Mouse (Mus musculus): ENCODE results near the gene Nat8l. TPM values are rescaled to one million over a fixed set of nuclear protein-coding genes. Genes with fewer than 3 reads are reported as not detected.

Gene Nat8l
- total RNA-seq, 1 experiment, result 3.3 TPM

GRCm38 (mm10) chr5:33982731-33983259 is 13.0 kb upstream of the Nat8l start:
- Histone ChIP-seq H3K9me3 (ENCODE audit: control insufficient read depth, insufficient read depth, low read depth, low read length) (no peaks in the 10 kb centered on the region), H3K4me3 (ENCODE audit: insufficient read depth in 1 of 2, low read depth in 1 of 2, low read length in 2 of 2, poor library complexity in 1 of 2, severe bottlenecking in 1 of 2) (peak overlapping the region; percentile 83 to 93), H3K9ac (ENCODE audit: insufficient read depth, low read depth, low read length, poor library complexity, severe bottlenecking) (peak overlapping the region; percentile 67), H3K36me3 (ENCODE audit: control insufficient read depth, insufficient read depth, low read length, poor library complexity, severe bottlenecking) (no peaks in the 10 kb centered on the region), H3K27ac (ENCODE audit: insufficient read depth, low read depth, low read length, poor library complexity, severe bottlenecking) (no peak overlapping the region), H3K4me1 (ENCODE audit: control insufficient read depth in 2 of 2, insufficient read depth in 2 of 2, low read length in 2 of 2, poor library complexity in 1 of 2) (0 out of 4 replicates have a peak, but pooled peaks cover 0 to 2% of the 10 kb centered on the region in 2 experiments)
- in situ Hi-C loops (cut with MboI; ENCODE audit: low sequenced_read_pairs in 2 of 2, unreplicated experiment in 2 of 2), result no loop called here
- DNase-seq (ENCODE audit: low read depth, low spot score), result no peak
- no peak for TF ChIP-seq ZC3H11A (IDR thresholded peaks at IDR 0.05; ENCODE audit: borderline replicate concordance, low read depth, low read length)
- TF ChIP-seq MAFK (IDR thresholded peaks at IDR 0.05; ENCODE audit: insufficient read depth, low read depth, low read length), result no peak
- TF ChIP-seq CHD2 (IDR thresholded peaks at IDR 0.05; ENCODE audit: low read depth, low read length), result no peak
- TF ChIP-seq HCFC1 (IDR thresholded peaks at IDR 0.05; ENCODE audit: borderline replicate concordance, insufficient read depth, low read length), result no peak
- no peak for TF ChIP-seq ZNF384 (IDR thresholded peaks at IDR 0.05; ENCODE audit: low read depth, low read length)

- H3K9me3 ChIP-seq (ENCODE audit: control insufficient read depth, insufficient read depth, low read depth, low read length), result no peaks in the 10 kb centered on the region
- DNase-seq (ENCODE audit: low read depth, low spot score), result peak; percentile 49
- no peaks in the 10 kb centered on the region for H3K36me3 ChIP-seq (ENCODE audit: control insufficient read depth, insufficient read depth, low read length, poor library complexity, severe bottlenecking)
- in situ Hi-C loops (cut with MboI; ENCODE audit: low sequenced_read_pairs in 2 of 2, unreplicated experiment in 2 of 2), result no loop called here
- H3K27ac ChIP-seq (ENCODE audit: insufficient read depth, low read depth, low read length, poor library complexity, severe bottlenecking), result no peak within 1 kb of the TSS
- peak within 1 kb of the TSS; percentile 83 to 93 for H3K4me3 ChIP-seq (ENCODE audit: insufficient read depth in 1 of 2, low read depth in 1 of 2, low read length in 2 of 2, poor library complexity in 1 of 2, severe bottlenecking in 1 of 2)
- TF ChIP-seq ZNF384 (IDR thresholded peaks at IDR 0.05; ENCODE audit: low read depth, low read length), result no peak
- TF ChIP-seq ZC3H11A (IDR thresholded peaks at IDR 0.05; ENCODE audit: borderline replicate concordance, low read depth, low read length), result no peak
- TF ChIP-seq MAFK (IDR thresholded peaks at IDR 0.05; ENCODE audit: insufficient read depth, low read depth, low read length), result no peak
- no peak for TF ChIP-seq HCFC1 (IDR thresholded peaks at IDR 0.05; ENCODE audit: borderline replicate concordance, insufficient read depth, low read length)
- TF ChIP-seq CHD2 (IDR thresholded peaks at IDR 0.05; ENCODE audit: low read depth, low read length), result no peak
- H3K9ac ChIP-seq (ENCODE audit: insufficient read depth, low read depth, low read length, poor library complexity, severe bottlenecking), result peak within 1 kb of the TSS; percentile 73
- 0 out of 4 replicates have a peak, but pooled peaks cover 0 to 2% of the 10 kb centered on the region in 2 experiments for H3K4me1 ChIP-seq (ENCODE audit: control insufficient read depth in 2 of 2, insufficient read depth in 2 of 2, low read length in 2 of 2, poor library complexity in 1 of 2)
Measured at GRCm38 (mm10) chr5:33983309-33984121, 12.3 kb upstream of the Nat8l start, which contains the start of gene Gm1673. Gene Gm1673, plus strand, starts transcription at chr5:33983433.

GRCm38 (mm10) chr5:33994671-33995625 is 836 bp upstream of the Nat8l start:
- peaks cover 0 to 2% of the 10 kb centered on the region in 2 experiments; a peak in 1 of 4 replicates for H3K4me1 ChIP-seq (ENCODE audit: control insufficient read depth in 2 of 2, insufficient read depth in 2 of 2, low read length in 2 of 2, poor library complexity in 1 of 2)
- DNase-seq (ENCODE audit: low read depth, low spot score), result no peak
- peak overlapping the region; percentile 70 to 79; a peak in 3 of 4 replicates for H3K4me3 ChIP-seq (ENCODE audit: insufficient read depth in 1 of 2, low read depth in 1 of 2, low read length in 2 of 2, poor library complexity in 1 of 2, severe bottlenecking in 1 of 2)
- no peaks in the 10 kb centered on the region for H3K36me3 ChIP-seq (ENCODE audit: control insufficient read depth, insufficient read depth, low read length, poor library complexity, severe bottlenecking)
- no peak overlapping the region for H3K27ac ChIP-seq (ENCODE audit: insufficient read depth, low read depth, low read length, poor library complexity, severe bottlenecking)
- TF ChIP-seq MAFK (IDR thresholded peaks at IDR 0.05; ENCODE audit: insufficient read depth, low read depth, low read length) (no peak), CHD2 (IDR thresholded peaks at IDR 0.05; ENCODE audit: low read depth, low read length) (no peak), ZNF384 (IDR thresholded peaks at IDR 0.05; ENCODE audit: low read depth, low read length) (no peak), HCFC1 (IDR thresholded peaks at IDR 0.05; ENCODE audit: borderline replicate concordance, insufficient read depth, low read length) (no peak), ZC3H11A (IDR thresholded peaks at IDR 0.05; ENCODE audit: borderline replicate concordance, low read depth, low read length) (no peak)
- H3K9ac ChIP-seq (ENCODE audit: insufficient read depth, low read depth, low read length, poor library complexity, severe bottlenecking), result peak overlapping the region; percentile 25; the same call in 1 of the 2 replicates
- H3K9me3 ChIP-seq (ENCODE audit: control insufficient read depth, insufficient read depth, low read depth, low read length), result no peaks in the 10 kb centered on the region
- in situ Hi-C loops (cut with MboI; ENCODE audit: low sequenced_read_pairs in 2 of 2, unreplicated experiment in 2 of 2), result no loop called here

GRCm38 (mm10) chr5:33996694-33997045 is 886 bp downstream of the Nat8l start:
- Histone ChIP-seq H3K4me3 (ENCODE audit: insufficient read depth in 1 of 2, low read depth in 1 of 2, low read length in 2 of 2, poor library complexity in 1 of 2, severe bottlenecking in 1 of 2) (peak overlapping the region; percentile 70 to 79; a peak in 3 of 4 replicates), H3K36me3 (ENCODE audit: control insufficient read depth, insufficient read depth, low read length, poor library complexity, severe bottlenecking) (no peaks in the 10 kb centered on the region; the same call in 1 of the 2 replicates), H3K27ac (ENCODE audit: insufficient read depth, low read depth, low read length, poor library complexity, severe bottlenecking) (no peak overlapping the region), H3K4me1 (ENCODE audit: control insufficient read depth in 2 of 2, insufficient read depth in 2 of 2, low read length in 2 of 2, poor library complexity in 1 of 2) (peaks cover 0 to 2% of the 10 kb centered on the region in 2 experiments; a peak in 1 of 4 replicates), H3K9me3 (ENCODE audit: control insufficient read depth, insufficient read depth, low read depth, low read length) (no peaks in the 10 kb centered on the region), H3K9ac (ENCODE audit: insufficient read depth, low read depth, low read length, poor library complexity, severe bottlenecking) (peak overlapping the region; percentile 77)
- in situ Hi-C loops (cut with MboI; ENCODE audit: low sequenced_read_pairs in 2 of 2, unreplicated experiment in 2 of 2), result no loop called here
- DNase-seq (ENCODE audit: low read depth, low spot score), result no peak
- TF ChIP-seq MAFK (IDR thresholded peaks at IDR 0.05; ENCODE audit: insufficient read depth, low read depth, low read length) (no peak), CHD2 (IDR thresholded peaks at IDR 0.05; ENCODE audit: low read depth, low read length) (no peak), HCFC1 (IDR thresholded peaks at IDR 0.05; ENCODE audit: borderline replicate concordance, insufficient read depth, low read length) (no peak), ZC3H11A (IDR thresholded peaks at IDR 0.05; ENCODE audit: borderline replicate concordance, low read depth, low read length) (no peak)
